Mouse (Mus musculus): ENCODE measurements at regions not wholly inside any gene's neighbourhood (a gene's known extent, or its start where the extent isn't known, plus 50 kb on each side); places are given as distances from the start of the nearest gene placed in this dataset.
"Not testable (repeated sequence)": the region's sequence is repeated elsewhere in the genome, so short reads cannot be mapped to it uniquely, and the experiment has no call there.

GRCm38 (mm10) chr12:3188734-3189275 is 121.0 kb downstream of the Rab10 start:
- DNase-seq, result peak; percentile 5

GRCm38 (mm10) chr12:3188137-3188536 is 121.6 kb downstream of the Rab10 start:
- DNase-seq, result no peak

GRCm38 (mm10) chr12:3173325-3173724 is 136.4 kb downstream of the Rab10 start:
- no peak for DNase-seq

- DNase-seq, result not testable (repeated sequence)
These were observed 140.0 kb downstream of the Rab10 start for GRCm38 (mm10) chr12:3169705-3170287.

- not testable (repeated sequence) for DNase-seq
These were observed 148.1 kb downstream of the Rab10 start for GRCm38 (mm10) chr12:3161666-3162065.

GRCm38 (mm10) chr12:3158771-3159170 is 151.0 kb downstream of the Rab10 start:
- DNase-seq, result not testable (repeated sequence)

GRCm38 (mm10) chr12:3153705-3154104 is 156.1 kb downstream of the Rab10 start:
- DNase-seq, result not testable (repeated sequence)

GRCm38 (mm10) chr12:3132553-3132952 is 177.2 kb downstream of the Rab10 start:
- DNase-seq, result not testable (repeated sequence)

- DNase-seq, result not testable (repeated sequence)
These were observed 178.5 kb downstream of the Rab10 start for GRCm38 (mm10) chr12:3131149-3131751.

GRCm38 (mm10) chr12:3127336-3127735 is 182.4 kb downstream of the Rab10 start:
- DNase-seq, result not testable (repeated sequence)

- DNase-seq, result no peak
These were observed 185.7 kb downstream of the Rab10 start for GRCm38 (mm10) chr12:3124036-3124435.

GRCm38 (mm10) chr12:3110589-3110988 is 199.2 kb downstream of the Rab10 start:
- not testable (repeated sequence) for DNase-seq

- DNase-seq, result peak; percentile 59
These were observed 200.1 kb downstream of the Rab10 start for GRCm38 (mm10) chr12:3109671-3110070.

GRCm38 (mm10) chr12:3101963-3102362 is 207.8 kb downstream of the Rab10 start:
- not testable (repeated sequence) for DNase-seq

GRCm38 (mm10) chr12:3098175-3098574 is 211.6 kb downstream of the Rab10 start:
- DNase-seq, result peak; percentile 28

GRCm38 (mm10) chr12:3094509-3094908 is 215.3 kb downstream of the Rab10 start:
- no peak for DNase-seq

- DNase-seq, result not testable (repeated sequence)
These were observed 216.8 kb downstream of the Rab10 start for GRCm38 (mm10) chr12:3092974-3093373.

- DNase-seq, result not testable (repeated sequence)
These were observed 260.2 kb downstream of the Rab10 start for GRCm38 (mm10) chr12:3049546-3049945.

GRCm38 (mm10) chr12:3018446-3018845 is 291.3 kb downstream of the Rab10 start:
- DNase-seq, result not testable (repeated sequence)

GRCm38 (mm10) chr12:3016777-3017176 is 293.0 kb downstream of the Rab10 start:
- DNase-seq, result not testable (repeated sequence)
